Mouse (Mus musculus) megakaryocyte, embryonic 14.5 days (primary cell): Measurements from ENCODE around the gene Scn11a.

Source experiments
- FLI1 ChIP-seq: IDR thresholded peaks from 2 replicates; pipeline ENCODE4 v1.6.1; 2012; ENCODE audit warnings: low read length, inconsistent platforms, mixed read lengths
- GATA1 ChIP-seq: IDR thresholded peaks from 3 replicates; pipeline ENCODE4 v1.6.1; 2012; ENCODE audit warnings: mixed read lengths, low read length, inconsistent platforms, borderline replicate concordance

- TF ChIP-seq GATA1 (no peak), FLI1 (no peak)
Measured at GRCm38 (mm10) chr9:119743312-119743711, 81.9 kb downstream of the Scn11a start.
